Mouse (Mus musculus) limb, embryonic 11.5 days (tissue): ENCODE measurements around the gene Ppp1r26. TPM values are rescaled to one million over a fixed set of nuclear protein-coding genes. Genes with fewer than 3 reads are reported as not detected.

ENCODE experiments used
- ATAC-seq: fragments of 200-750 bp; cut with Nextera tagmentation; 2 replicates; pipeline ENCODE4 v1.8.0; 2017; ENCODE audit warnings: low read depth; ENCODE audit not compliant: insufficient number of reproducible peaks, low FRiP score, low TSS enrichment
- DNase-seq: peaks from one replicate; pipeline ENCODE4 v3.0.0-alpha.2; 2015; ENCODE audit warnings: low spot score
- H3K27ac ChIP-seq: fragments of 300-500 bp; sonication (generic); replicated peaks from 2 replicates; pipeline ENCODE4 v1.5.1; 2014; ENCODE audit warnings: low read depth, mild to moderate bottlenecking, low read length
- H3K27me3 ChIP-seq: fragments of 300-500 bp; sonication (generic); 2 replicates; pipeline ENCODE4 v1.6.1; 2014; ENCODE audit warnings: mild to moderate bottlenecking, low read length, mixed read lengths; ENCODE audit not compliant: control insufficient read depth, insufficient read depth
- H3K36me3 ChIP-seq: fragments of 300-500 bp; sonication (generic); 2 replicates; pipeline ENCODE4 v1.6.1; 2014; ENCODE audit warnings: mild to moderate bottlenecking, low read length, moderate library complexity, mixed read lengths; ENCODE audit not compliant: control insufficient read depth, insufficient read depth
- H3K4me1 ChIP-seq: fragments of 300-500 bp; sonication (generic); 2 replicates; pipeline ENCODE4 v1.6.1; 2014; ENCODE audit warnings: low read length, mixed read lengths; ENCODE audit not compliant: control insufficient read depth, insufficient read depth
- H3K4me2 ChIP-seq: fragments of 300-500 bp; sonication (generic); 2 replicates; pipeline ENCODE4 v1.6.1; 2014; ENCODE audit warnings: low read depth, mild to moderate bottlenecking, moderate library complexity; ENCODE audit not compliant: severe bottlenecking
- H3K4me3 ChIP-seq: fragments of 300-500 bp; sonication (generic); 2 replicates; pipeline ENCODE4 v1.5.1; 2014; ENCODE audit warnings: low read depth, low read length
- H3K9ac ChIP-seq: fragments of 300-500 bp; sonication (generic); 2 replicates; pipeline ENCODE4 v1.6.1; 2014; ENCODE audit warnings: mild to moderate bottlenecking, low read length
- H3K9me3 ChIP-seq: fragments of 300-500 bp; sonication (generic); 2 replicates; pipeline ENCODE4 v1.6.1; 2016; ENCODE audit warnings: low read length; ENCODE audit not compliant: control insufficient read depth
- WGBS: fragments of 180-500 bp; shearing (Covaris S2); extraction: QIAGEN DNeasy Blood & Tissue Kit; methylation state at CpG from one replicate; pipeline ENCODE4 v1.1.7; 2014; 5-methylcytosine and 5-hydroxymethylcytosine counted together
- polyA plus RNA-seq: library from polyadenylated mRNA; unstranded; fragments of >200 nt; fragmentation: Nextera tagmentation; extraction: Ambion mirVana; gene quantifications from 2 replicates; pipeline ENCODE4 v1.2.1, GENCODE M21; 2014

Gene Ppp1r26
- polyA plus RNA-seq, 1 experiment from 2014 or later, result 5.3 TPM

GRCm38 (mm10) chr2:28495801-28496595 is 49.4 kb downstream of the Ppp1r26 start:
- Histone ChIP-seq H3K36me3 (no peaks in the 10 kb centered on the region), H3K27ac (no peak overlapping the region), H3K9me3 (no peaks in the 10 kb centered on the region), H3K4me1 (no peaks in the 10 kb centered on the region), H3K4me2 (no peak overlapping the region), H3K9ac (no peak overlapping the region), H3K27me3 (no peaks in the 10 kb centered on the region), H3K4me3 (no peak overlapping the region)
- ATAC-seq, result no peak
- 85% methylated on average over 16 of the region's 16 CpGs for WGBS
- DNase-seq, result no peak

- Histone ChIP-seq H3K27ac (no peak within 1 kb of the TSS), H3K4me2 (no peak within 1 kb of the TSS), H3K4me3 (no peak within 1 kb of the TSS), H3K9ac (no peak within 1 kb of the TSS), H3K9me3 (no peaks in the 10 kb centered on the region), H3K4me1 (no peaks in the 10 kb centered on the region), H3K36me3 (no peaks in the 10 kb centered on the region), H3K27me3 (no peaks in the 10 kb centered on the region)
- WGBS, result 81% methylated on average over 5 of the region's 5 CpGs
- ATAC-seq, result no peak
- no peak for DNase-seq
These were observed 50.1 kb downstream of the Ppp1r26 start, which contains the start of gene Gbgt1 for GRCm38 (mm10) chr2:28496671-28497070. TSS of gene Gbgt1 (plus strand) at chr2:28496891.

- Histone ChIP-seq H3K9ac (no peak overlapping the region), H3K27ac (no peak overlapping the region), H3K9me3 (no peaks in the 10 kb centered on the region), H3K36me3 (no peaks in the 10 kb centered on the region), H3K4me3 (no peak overlapping the region), H3K4me1 (no peaks in the 10 kb centered on the region), H3K4me2 (no peak overlapping the region), H3K27me3 (no peaks in the 10 kb centered on the region)
- WGBS, result 87% methylated on average over 5 of the region's 5 CpGs
- DNase-seq (no peak), ATAC-seq (no peak)
These were observed 51.0 kb downstream of the Ppp1r26 start for GRCm38 (mm10) chr2:28497561-28497960.

- DNase-seq (no peak), ATAC-seq (no peak)
- WGBS, result 90% methylated on average over 4 of the region's 4 CpGs
- H3K9me3 ChIP-seq, result no peaks in the 10 kb centered on the region
- no peak overlapping the region for H3K9ac ChIP-seq
- H3K27me3 ChIP-seq, result no peaks in the 10 kb centered on the region
- H3K4me2 ChIP-seq, result no peak overlapping the region
- H3K4me1 ChIP-seq, result no peaks in the 10 kb centered on the region
- no peak overlapping the region for H3K4me3 ChIP-seq
- no peaks in the 10 kb centered on the region for H3K36me3 ChIP-seq
- no peak overlapping the region for H3K27ac ChIP-seq
These were observed 51.8 kb downstream of the Ppp1r26 start for GRCm38 (mm10) chr2:28498431-28498830.

GRCm38 (mm10) chr2:28502987-28503386 is 56.4 kb downstream of the Ppp1r26 start:
- WGBS, result 84% methylated on average over 10 of the region's 10 CpGs
- ATAC-seq, result no peak
- Histone ChIP-seq H3K4me3 (no peak overlapping the region), H3K4me1 (no peaks in the 10 kb centered on the region), H3K4me2 (no peak overlapping the region), H3K27me3 (no peaks in the 10 kb centered on the region), H3K27ac (no peak overlapping the region), H3K9me3 (no peaks in the 10 kb centered on the region), H3K36me3 (no peaks in the 10 kb centered on the region), H3K9ac (no peak overlapping the region)
- DNase-seq, result no peak

GRCm38 (mm10) chr2:28504676-28505075 is 58.1 kb downstream of the Ppp1r26 start:
- H3K27ac ChIP-seq, result no peak overlapping the region
- no peaks in the 10 kb centered on the region for H3K27me3 ChIP-seq
- no peak overlapping the region for H3K9ac ChIP-seq
- no peaks in the 10 kb centered on the region for H3K4me1 ChIP-seq
- no peaks in the 10 kb centered on the region for H3K36me3 ChIP-seq
- 90% methylated on average over 13 of the region's 13 CpGs for WGBS
- H3K4me2 ChIP-seq, result no peak overlapping the region
- ATAC-seq, result no peak
- no peak for DNase-seq
- H3K9me3 ChIP-seq, result no peaks in the 10 kb centered on the region
- no peak overlapping the region for H3K4me3 ChIP-seq

Other genes starting within 250 kb of the Ppp1r26 start
- 0.95 and 0.96 TPM in 2 replicates for gene 1700007K13Rik, start 19.5 kb downstream of the Ppp1r26 start, polyA plus RNA-seq
- 70.4 and 72.9 TPM in 2 replicates for gene Mrps2, start 21.3 kb downstream of the Ppp1r26 start, polyA plus RNA-seq
- not detected in 2 replicates for gene Gbgt1, start 50.1 kb downstream of the Ppp1r26 start, polyA plus RNA-seq
- not detected in 2 replicates for gene Gm10134, start 59.3 kb downstream of the Ppp1r26 start, polyA plus RNA-seq
- 37.3 and 43.1 TPM in 2 replicates for gene Ralgds, start 66.3 kb downstream of the Ppp1r26 start, polyA plus RNA-seq
- gene Cel, start 116.6 kb downstream of the Ppp1r26 start, polyA plus RNA-seq, result not detected in 2 replicates
- gene Gtf3c5, start 137.0 kb downstream of the Ppp1r26 start, polyA plus RNA-seq, result 48.6 and 48.9 TPM in 2 replicates
- gene Gfi1b, start 175.2 kb downstream of the Ppp1r26 start, polyA plus RNA-seq, result 0.77 and 2.2 TPM in 2 replicates
- gene Tsc1, start 194.4 kb downstream of the Ppp1r26 start, polyA plus RNA-seq, result 23.2 and 23.6 TPM in 2 replicates